Mouse (Mus musculus) midbrain, embryonic 16.5 days (tissue): ENCODE measurements around the gene Txn2. TPM values are rescaled to one million over a fixed set of nuclear protein-coding genes. Genes with fewer than 3 reads are reported as not detected.

ENCODE experiments used
- ATAC-seq: fragments of 200-750 bp; cut with Nextera tagmentation; 2 replicates; pipeline ENCODE4 v1.8.0; 2017; ENCODE audit warnings: moderate TSS enrichment
- H3K27ac ChIP-seq: fragments of 300-500 bp; sonication (generic); 2 replicates; pipeline ENCODE4 v1.5.1; 2014; ENCODE audit warnings: mild to moderate bottlenecking, low read length, mixed read lengths
- H3K27me3 ChIP-seq: fragments of 300-500 bp; sonication (generic); 2 replicates; pipeline ENCODE4 v1.6.1; 2014; ENCODE audit warnings: low read depth, low read length, mixed read lengths; ENCODE audit not compliant: control insufficient read depth, insufficient read depth
- H3K36me3 ChIP-seq: fragments of 300-500 bp; sonication (generic); 2 replicates; pipeline ENCODE4 v1.6.1; 2014; ENCODE audit warnings: mild to moderate bottlenecking, low read length, moderate library complexity, mixed read lengths; ENCODE audit not compliant: control insufficient read depth, insufficient read depth
- H3K4me1 ChIP-seq: fragments of 300-500 bp; sonication (generic); 2 replicates; pipeline ENCODE4 v1.6.1; 2014; ENCODE audit warnings: mild to moderate bottlenecking, low read length, mixed read lengths; ENCODE audit not compliant: control insufficient read depth, insufficient read depth
- H3K4me2 ChIP-seq: fragments of 300-500 bp; sonication (generic); 2 replicates; pipeline ENCODE4 v1.6.1; 2014; ENCODE audit warnings: mild to moderate bottlenecking, low read length, mixed read lengths
- H3K4me3 ChIP-seq: fragments of 300-500 bp; sonication (generic); 2 replicates; pipeline ENCODE4 v1.5.1; 2014; ENCODE audit warnings: low read depth, mild to moderate bottlenecking, low read length, moderate library complexity, mixed read lengths
- H3K9ac ChIP-seq: fragments of 300-500 bp; sonication (generic); 2 replicates; pipeline ENCODE4 v1.6.1; 2014; ENCODE audit warnings: low read depth, low read length, mixed read lengths
- H3K9me3 ChIP-seq: fragments of 300-500 bp; sonication (generic); replicated peaks from 2 replicates; pipeline ENCODE4 v1.6.1; 2014; ENCODE audit warnings: mild to moderate bottlenecking, low read length, mixed read lengths; ENCODE audit not compliant: control insufficient read depth, poor library complexity, severe bottlenecking
- WGBS: fragments of 180-500 bp; shearing (Covaris S2); extraction: QIAGEN DNeasy Blood & Tissue Kit; methylation state at CpG from one replicate; pipeline ENCODE4 v1.1.7; 2014; 5-methylcytosine and 5-hydroxymethylcytosine counted together
- polyA plus RNA-seq: library from polyadenylated mRNA; unstranded; fragments of >200 nt; fragmentation: Nextera tagmentation; extraction: Ambion mirVana; gene quantifications from 2 replicates; pipeline ENCODE4 v1.2.1, GENCODE M21; 2015

Txn2 gene
- polyA plus RNA-seq, 1 experiment from 2014 or later: 187 TPM

DNA sequence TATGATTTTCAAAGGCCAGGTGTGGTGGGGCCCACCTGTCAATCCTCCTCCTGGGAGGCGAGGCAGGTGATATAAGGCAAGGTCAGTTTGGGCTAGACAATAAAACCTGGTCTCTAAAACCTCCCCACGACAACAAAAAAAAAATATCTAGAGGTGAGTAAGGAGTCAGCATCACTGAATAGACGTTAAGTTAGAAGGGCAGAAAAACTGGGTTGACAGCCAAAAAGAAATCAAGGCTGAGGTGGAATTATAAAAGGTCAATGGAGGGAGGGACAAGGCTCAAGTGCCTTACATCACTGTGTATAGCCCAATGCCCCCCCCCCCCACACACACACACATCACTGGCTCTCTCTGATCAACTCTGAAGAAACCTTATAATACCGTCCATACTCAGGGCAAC lies 715 bp downstream of the Txn2 start:
- H3K4me3 ChIP-seq: peak overlapping the region; percentile 64
- 0 out of 2 replicates have a peak, but pooled peaks have one; percentile 23 for ATAC-seq
- H3K27ac ChIP-seq: peak overlapping the region; percentile 95; the same call in 1 of the 2 replicates
- no peaks in the 10 kb centered on the region for H3K9me3 ChIP-seq
- H3K9ac ChIP-seq: peak overlapping the region; percentile 82
- no peaks in the 10 kb centered on the region for H3K27me3 ChIP-seq
- H3K4me1 ChIP-seq: peaks cover 15% of the 10 kb centered on the region
- H3K4me2 ChIP-seq: peak overlapping the region; percentile 66
- WGBS: 27% methylated on average over 4 of the region's 4 CpGs
- H3K36me3 ChIP-seq: peaks cover 15% of the 10 kb centered on the region

GRCm38 (mm10) chr15:77926921-77927320 lies 1.9 kb downstream of the Txn2 start:
- no peak overlapping the region for H3K27ac ChIP-seq
- H3K36me3 ChIP-seq: peaks cover 21% of the 10 kb centered on the region
- no peak overlapping the region for H3K4me3 ChIP-seq
- peaks cover 15% of the 10 kb centered on the region for H3K4me1 ChIP-seq
- H3K9me3 ChIP-seq: no peaks in the 10 kb centered on the region
- H3K27me3 ChIP-seq: no peaks in the 10 kb centered on the region
- 92% methylated on average over 5 of the region's 5 CpGs for WGBS
- H3K9ac ChIP-seq: no peak overlapping the region
- no peak overlapping the region for H3K4me2 ChIP-seq
- no peak for ATAC-seq

DNA sequence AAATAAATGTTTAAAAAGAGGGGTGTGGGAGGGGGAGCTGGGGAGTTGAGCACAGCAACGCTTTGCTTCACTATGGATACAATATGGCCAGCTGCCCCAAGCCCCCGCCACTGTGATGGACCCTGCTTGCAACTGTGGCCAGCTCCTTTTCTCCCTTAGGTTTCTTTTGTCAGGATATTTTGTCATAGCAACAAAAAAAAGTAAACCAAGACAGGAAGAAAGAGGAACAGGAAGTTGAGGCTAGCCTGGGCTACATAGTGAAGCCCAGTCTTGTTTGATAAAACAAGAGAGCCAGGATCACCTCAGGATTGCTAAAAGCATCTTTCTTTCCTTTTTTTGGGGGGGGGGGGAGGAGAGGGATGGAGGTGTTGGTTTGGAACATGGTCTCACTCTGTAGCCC lies 3.6 kb downstream of the Txn2 start:
- Histone ChIP-seq H3K9me3 (no peaks in the 10 kb centered on the region), H3K4me2 (no peak overlapping the region), H3K36me3 (peaks cover 30% of the 10 kb centered on the region), H3K4me3 (no peak overlapping the region), H3K27me3 (no peaks in the 10 kb centered on the region), H3K9ac (no peak overlapping the region), H3K27ac (no peak overlapping the region), H3K4me1 (peaks cover 15% of the 10 kb centered on the region)
- ATAC-seq: no peak
- WGBS: 93% methylated on average over 2 of the region's 2 CpGs

DNA sequence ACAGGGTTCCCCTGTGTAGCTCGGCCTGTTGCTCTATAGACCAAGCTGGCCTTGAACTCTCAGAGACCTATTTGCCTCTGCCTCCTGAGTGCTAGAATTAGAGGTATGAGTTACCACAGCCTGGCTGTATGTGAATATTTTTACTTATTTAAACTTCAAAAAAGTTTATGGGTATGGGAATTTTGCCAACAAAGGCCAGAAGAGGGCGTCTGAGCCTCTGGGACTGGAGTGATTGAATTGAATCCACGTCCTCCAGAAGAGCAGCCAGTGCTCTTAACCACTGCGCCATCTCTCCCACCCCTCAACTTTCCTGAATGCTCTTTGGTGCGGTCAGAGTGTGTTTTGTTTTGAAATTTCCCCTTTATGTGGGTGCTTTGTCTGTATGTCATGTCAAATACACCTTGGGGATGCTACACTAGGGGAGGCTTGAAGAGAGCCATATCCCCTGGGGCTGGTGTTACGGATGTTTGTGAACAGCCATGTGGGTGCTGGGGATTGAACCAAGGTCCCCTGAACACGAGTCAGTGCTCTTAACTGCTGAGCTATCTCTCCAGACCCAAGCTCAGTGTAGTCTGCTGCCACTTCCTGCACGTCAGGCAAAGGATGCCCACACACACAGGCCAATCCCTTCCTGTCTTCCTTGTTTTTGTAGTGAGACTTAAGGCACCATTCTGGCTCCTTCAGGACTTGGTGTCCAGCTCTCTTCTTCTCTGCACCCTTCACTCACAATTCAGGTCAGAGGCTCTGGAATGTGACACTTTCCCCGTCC lies 5.4 kb downstream of the Txn2 start:
- H3K36me3 ChIP-seq: peaks cover 33% of the 10 kb centered on the region
- no peak overlapping the region for H3K4me3 ChIP-seq
- ATAC-seq: no peak
- H3K9ac ChIP-seq: no peak overlapping the region
- H3K27me3 ChIP-seq: no peaks in the 10 kb centered on the region
- H3K4me1 ChIP-seq: peaks cover 9% of the 10 kb centered on the region
- no peak overlapping the region for H3K4me2 ChIP-seq
- H3K27ac ChIP-seq: no peak overlapping the region
- 67% methylated on average over 9 of the region's 9 CpGs for WGBS
- no peaks in the 10 kb centered on the region for H3K9me3 ChIP-seq

GRCm38 (mm10) chr15:77922710-77923109 lies 6.1 kb downstream of the Txn2 start:
- Histone ChIP-seq H3K36me3 (peaks cover 34% of the 10 kb centered on the region), H3K9me3 (no peaks in the 10 kb centered on the region), H3K4me3 (no peak overlapping the region), H3K4me2 (no peak overlapping the region), H3K9ac (no peak overlapping the region), H3K27me3 (no peaks in the 10 kb centered on the region), H3K4me1 (peaks cover 4% of the 10 kb centered on the region), H3K27ac (no peak overlapping the region)
- no peak for ATAC-seq
- 85% methylated on average over 9 of the region's 9 CpGs for WGBS

- ATAC-seq: no peak
- Histone ChIP-seq H3K27me3 (no peaks in the 10 kb centered on the region), H3K4me2 (no peak overlapping the region), H3K36me3 (peaks cover 35% of the 10 kb centered on the region), H3K4me3 (no peak overlapping the region), H3K27ac (no peak overlapping the region), H3K4me1 (no peaks in the 10 kb centered on the region), H3K9ac (no peak overlapping the region), H3K9me3 (no peaks in the 10 kb centered on the region)
- WGBS: 86% methylated on average over 6 of the region's 6 CpGs
These were observed 7.2 kb downstream of the Txn2 start for GRCm38 (mm10) chr15:77921636-77922035.

DNA sequence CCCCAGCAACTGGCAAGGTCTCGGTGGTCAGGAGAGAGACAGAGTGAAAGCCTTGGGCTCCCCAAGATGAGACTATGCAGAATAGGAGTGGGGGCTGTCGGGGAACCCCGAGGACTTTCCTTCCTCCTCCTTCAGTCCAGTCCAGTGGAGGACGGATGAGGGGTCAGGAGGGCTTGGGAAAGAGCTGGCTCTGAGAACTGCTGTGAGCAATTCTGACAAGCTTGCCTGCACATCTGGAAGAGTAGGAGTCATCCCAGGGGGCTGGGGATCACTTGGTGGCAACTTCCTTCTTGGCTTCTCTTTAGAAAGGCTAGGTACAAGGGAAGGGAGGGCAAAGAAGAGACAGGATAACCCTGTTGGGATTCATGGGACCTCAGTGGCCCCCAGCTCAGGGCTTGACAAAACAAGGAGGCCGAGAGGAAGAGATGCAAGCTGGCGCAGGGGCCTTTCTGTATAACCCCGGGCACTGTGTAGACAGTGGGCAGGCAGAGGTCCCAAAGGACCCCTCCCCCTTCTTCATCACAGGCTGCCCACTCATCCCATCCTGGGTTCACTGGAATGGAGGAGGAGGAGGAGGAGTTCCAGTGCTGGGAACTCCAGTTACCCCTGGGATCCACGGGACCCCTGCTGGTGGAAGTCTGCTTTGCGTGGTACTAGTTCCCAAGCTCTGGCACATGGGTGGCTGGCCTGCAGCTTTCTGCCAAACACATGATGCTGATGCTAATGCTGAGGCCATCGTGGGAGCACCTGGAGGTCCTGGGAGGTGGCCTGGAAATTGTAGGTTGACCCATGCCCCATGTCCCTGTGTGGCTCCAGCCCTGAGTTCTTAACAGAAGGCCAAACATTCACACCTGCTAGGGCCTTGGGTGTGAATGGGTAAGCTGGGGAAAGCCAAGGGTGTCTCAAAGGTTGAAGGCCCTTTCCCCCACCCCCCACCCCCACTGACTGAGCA lies 8.0 kb downstream of the Txn2 start:
- H3K9me3 ChIP-seq: no peaks in the 10 kb centered on the region

DNA sequence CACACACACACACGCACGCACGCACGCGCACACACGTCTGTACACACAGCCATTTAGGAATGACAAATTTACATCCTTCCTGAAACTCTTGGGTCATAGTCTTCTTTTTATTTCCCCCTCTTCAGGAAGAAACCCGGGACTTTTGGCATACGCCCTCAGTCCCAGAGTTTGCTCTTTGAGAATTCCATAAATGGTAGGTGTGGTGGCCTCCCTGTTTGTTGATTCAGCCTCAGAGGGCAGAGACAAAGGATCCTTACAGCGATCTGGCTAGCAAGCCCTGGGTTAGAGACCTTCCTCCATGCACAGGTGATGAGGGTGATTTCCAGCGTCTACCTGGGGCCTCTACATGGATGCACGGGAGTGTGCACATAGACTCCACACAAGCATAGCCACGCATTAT lies 9.4 kb downstream of the Txn2 start:
- no peak overlapping the region for H3K4me3 ChIP-seq
- H3K4me1 ChIP-seq: no peaks in the 10 kb centered on the region
- peaks cover 39% of the 10 kb centered on the region for H3K36me3 ChIP-seq
- no peaks in the 10 kb centered on the region for H3K9me3 ChIP-seq
- WGBS: 97% methylated on average over 12 of the region's 12 CpGs
- H3K27me3 ChIP-seq: no peaks in the 10 kb centered on the region
- H3K27ac ChIP-seq: no peak overlapping the region
- ATAC-seq: no peak
- H3K4me2 ChIP-seq: no peak overlapping the region
- H3K9ac ChIP-seq: no peak overlapping the region

More for the DNA sequence above, 8.0 kb downstream of the Txn2 start:
- Histone ChIP-seq H3K27ac (no peak overlapping the region), H3K9ac (no peak overlapping the region), H3K4me3 (no peak overlapping the region), H3K4me1 (no peaks in the 10 kb centered on the region), H3K4me2 (no peak overlapping the region), H3K36me3 (peaks cover 35% of the 10 kb centered on the region), H3K27me3 (no peaks in the 10 kb centered on the region)
- ATAC-seq: no peak
- 85% methylated on average over 10 of the region's 10 CpGs for WGBS
